Mouse (Mus musculus): ENCODE data around the gene Capn3. TPM values are rescaled to one million over a fixed set of nuclear protein-coding genes. Genes with fewer than 3 reads are reported as not detected.

Capn3 gene
- total and polyA plus RNA-seq, 2 experiments from 2014 or later, result 0.62 to 0.82 TPM

DNA sequence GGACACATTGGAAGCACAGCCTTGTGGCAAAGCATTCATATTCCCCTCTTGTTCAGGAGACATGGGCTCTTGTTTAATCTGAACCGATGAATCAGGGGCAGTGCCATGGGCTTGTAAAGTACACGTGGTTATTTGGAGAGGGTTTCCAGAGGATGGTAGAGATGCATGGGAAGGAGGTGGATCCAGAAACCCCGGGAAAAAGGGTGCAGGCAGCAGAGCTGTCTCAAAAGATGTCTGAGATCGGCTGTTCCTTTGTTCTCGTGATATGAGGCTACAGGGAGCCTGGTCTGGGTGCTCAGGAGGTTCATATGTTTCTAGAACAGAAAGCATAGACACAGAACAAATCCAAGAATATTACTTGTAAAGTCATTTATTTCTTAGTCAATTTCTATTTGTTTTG lies 71.0 kb downstream of the Capn3 start:
- Histone ChIP-seq H3K27ac (ENCODE audit: low read depth, low read length) (no peak overlapping the region), H3K27me3 (ENCODE audit: insufficient read depth, low read length) (no peaks in the 10 kb centered on the region), H3K4me1 (ENCODE audit: insufficient read depth) (no peaks in the 10 kb centered on the region), H3K9ac (no peak overlapping the region), H3K4me2 (ENCODE audit: low read depth) (no peak overlapping the region), H3K4me3 (ENCODE audit: low read depth, low read length) (no peak overlapping the region), H3K36me3 (ENCODE audit: insufficient read depth) (peaks cover 84% of the 10 kb centered on the region), H3K9me3 (ENCODE audit: low read length) (no peaks in the 10 kb centered on the region)
- DNase-seq (no peak), ATAC-seq (no peak)
- TF ChIP-seq CTCF (IDR thresholded peaks at IDR 0.05; ENCODE audit: low read depth), result no peak
- 89% methylated on average over 5 of the region's 5 CpGs for WGBS

DNA sequence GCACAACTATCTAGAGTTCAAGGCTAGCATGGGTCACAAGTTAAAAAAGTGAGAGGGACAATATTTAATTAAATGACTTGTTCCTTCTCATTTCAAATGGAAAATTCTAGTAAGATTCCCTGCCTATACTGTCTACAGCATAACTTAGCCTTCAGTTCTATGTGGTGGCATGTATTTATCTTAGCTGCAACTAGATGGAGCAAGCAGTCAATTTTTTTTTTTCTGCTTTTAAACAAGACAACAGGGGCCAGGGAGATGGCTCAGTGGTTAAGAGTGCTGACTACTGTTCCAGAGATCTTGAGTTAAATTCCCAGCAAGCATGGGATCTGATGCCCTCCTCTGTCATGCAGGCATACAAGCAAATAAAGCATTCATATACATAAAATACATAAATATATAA lies 73.7 kb downstream of the Capn3 start:
- Histone ChIP-seq H3K27me3 (ENCODE audit: insufficient read depth, low read length) (no peaks in the 10 kb centered on the region), H3K27ac (ENCODE audit: low read depth, low read length) (no peak overlapping the region), H3K4me2 (ENCODE audit: low read depth) (no peak overlapping the region), H3K9me3 (ENCODE audit: low read length) (no peaks in the 10 kb centered on the region), H3K9ac (no peak overlapping the region), H3K36me3 (ENCODE audit: insufficient read depth) (peaks cover 88% of the 10 kb centered on the region), H3K4me3 (ENCODE audit: low read depth, low read length) (no peak overlapping the region), H3K4me1 (ENCODE audit: insufficient read depth) (no peaks in the 10 kb centered on the region)
- ATAC-seq (0 out of 2 replicates have a peak, but pooled peaks have one; percentile 36), DNase-seq (peak; percentile 24)
- TF ChIP-seq CTCF (IDR thresholded peaks at IDR 0.05; ENCODE audit: low read depth), result peak; percentile 49

GRCm38 (mm10) chr2:120531223-120531622 lies 75.4 kb downstream of the Capn3 start:
- no peak overlapping the region for H3K4me2 ChIP-seq (ENCODE audit: low read depth)
- ATAC-seq (no peak), DNase-seq (no peak)
- TF ChIP-seq CTCF (IDR thresholded peaks at IDR 0.05; ENCODE audit: low read depth), result no peak
- 95% methylated on average over 4 of the region's 4 CpGs for WGBS
- no peak overlapping the region for H3K9ac ChIP-seq
- no peak overlapping the region for H3K27ac ChIP-seq (ENCODE audit: low read depth, low read length)
- H3K4me3 ChIP-seq (ENCODE audit: low read depth, low read length), result no peak overlapping the region
- no peaks in the 10 kb centered on the region for H3K9me3 ChIP-seq (ENCODE audit: low read length)
- no peaks in the 10 kb centered on the region for H3K27me3 ChIP-seq (ENCODE audit: insufficient read depth, low read length)
- peaks cover 81% of the 10 kb centered on the region for H3K36me3 ChIP-seq (ENCODE audit: insufficient read depth)
- no peaks in the 10 kb centered on the region for H3K4me1 ChIP-seq (ENCODE audit: insufficient read depth)

GRCm38 (mm10) chr2:120539333-120539732 lies 83.5 kb downstream of the Capn3 start:
- ATAC-seq (no peak), DNase-seq (no peak)
- H3K27ac ChIP-seq (ENCODE audit: low read depth, low read length), result peak overlapping the region; percentile 57
- peaks cover 3% of the 10 kb centered on the region; the same call in 1 of the 2 replicates for H3K4me1 ChIP-seq (ENCODE audit: insufficient read depth)
- peaks cover 18% of the 10 kb centered on the region for H3K36me3 ChIP-seq (ENCODE audit: insufficient read depth)
- H3K9ac ChIP-seq, result no peak overlapping the region
- no peaks in the 10 kb centered on the region for H3K27me3 ChIP-seq (ENCODE audit: insufficient read depth, low read length)
- no peaks in the 10 kb centered on the region for H3K9me3 ChIP-seq (ENCODE audit: low read length)
- H3K4me3 ChIP-seq (ENCODE audit: low read depth, low read length), result no peak overlapping the region
- no peak for TF ChIP-seq CTCF (IDR thresholded peaks at IDR 0.05; ENCODE audit: low read depth)
- H3K4me2 ChIP-seq (ENCODE audit: low read depth), result no peak overlapping the region; the same call in 1 of the 2 replicates
- 43% methylated on average over 3 of the region's 3 CpGs for WGBS

- no peak overlapping the region for H3K4me2 ChIP-seq (ENCODE audit: low read depth)
- no peak overlapping the region for H3K4me3 ChIP-seq (ENCODE audit: low read depth, low read length)
- no peak overlapping the region for H3K9ac ChIP-seq
- peaks cover 13% of the 10 kb centered on the region for H3K36me3 ChIP-seq (ENCODE audit: insufficient read depth)
- no peak for TF ChIP-seq CTCF (IDR thresholded peaks at IDR 0.05; ENCODE audit: low read depth)
- peak overlapping the region; percentile 57 for H3K27ac ChIP-seq (ENCODE audit: low read depth, low read length)
- WGBS, result 3% methylated on average over 1 of the region's 1 CpGs
- H3K4me1 ChIP-seq (ENCODE audit: insufficient read depth), result peaks cover 3% of the 10 kb centered on the region; the same call in 1 of the 2 replicates
- no peaks in the 10 kb centered on the region for H3K27me3 ChIP-seq (ENCODE audit: insufficient read depth, low read length)
- no peaks in the 10 kb centered on the region for H3K9me3 ChIP-seq (ENCODE audit: low read length)
- DNase-seq, result peak; percentile 85
- ATAC-seq, result peak; percentile 96
Measured at GRCm38 (mm10) chr2:120539778-120540208, 84.0 kb downstream of the Capn3 start.

- no peak overlapping the region for H3K4me3 ChIP-seq (ENCODE audit: low read depth, low read length)
Measured at GRCm38 (mm10) chr2:120544732-120545131, 88.9 kb downstream of the Capn3 start.

More at GRCm38 (mm10) chr2:120544732-120545131, 88.9 kb downstream of the Capn3 start:
- H3K4me2 ChIP-seq (ENCODE audit: low read depth), result no peak overlapping the region
- ATAC-seq (no peak), DNase-seq (no peak)
- WGBS, result 98% methylated on average over 2 of the region's 2 CpGs
- TF ChIP-seq CTCF (IDR thresholded peaks at IDR 0.05; ENCODE audit: low read depth), result no peak
- peaks cover 9% of the 10 kb centered on the region; the same call in 1 of the 2 replicates for H3K36me3 ChIP-seq (ENCODE audit: insufficient read depth)
- H3K27me3 ChIP-seq (ENCODE audit: insufficient read depth, low read length), result no peaks in the 10 kb centered on the region
- no peak overlapping the region for H3K27ac ChIP-seq (ENCODE audit: low read depth, low read length)
- peaks cover 3% of the 10 kb centered on the region; the same call in 1 of the 2 replicates for H3K4me1 ChIP-seq (ENCODE audit: insufficient read depth)
- no peak overlapping the region for H3K9ac ChIP-seq
- no peaks in the 10 kb centered on the region for H3K9me3 ChIP-seq (ENCODE audit: low read length)

Other genes with a start within 250 kb of the Capn3 start
- 10.4 and 13.1 TPM in 2 replicates for gene Pla2g4e, start 210.7 kb upstream of the Capn3 start, total RNA-seq (2014; rRNA removed)
- gene Pla2g4e, start 210.7 kb upstream of the Capn3 start, polyA plus RNA-seq (2015; fragmentation: Nextera tagmentation; extraction: Ambion mirVana), result 6.6 and 8.6 TPM in 2 replicates
- 0.15 TPM in 1 of 2 replicates, not detected in the other for gene Pla2g4d, start 166.8 kb upstream of the Capn3 start, total RNA-seq (2014; rRNA removed)
- 0.07 and 0.21 TPM in 2 replicates for gene Pla2g4d, start 166.8 kb upstream of the Capn3 start, polyA plus RNA-seq (2015; fragmentation: Nextera tagmentation; extraction: Ambion mirVana)
- not detected in 2 replicates for gene Pla2g4f, start 141.9 kb upstream of the Capn3 start, total RNA-seq (2014; rRNA removed)
- gene Pla2g4f, start 141.9 kb upstream of the Capn3 start, polyA plus RNA-seq (2015; fragmentation: Nextera tagmentation; extraction: Ambion mirVana), result not detected in 2 replicates
- 51.5 and 75.0 TPM in 2 replicates for gene Vps39, start 102.9 kb upstream of the Capn3 start, total RNA-seq (2014; rRNA removed)
- gene Vps39, start 102.9 kb upstream of the Capn3 start, polyA plus RNA-seq (2015; fragmentation: Nextera tagmentation; extraction: Ambion mirVana), result 36.0 and 39.5 TPM in 2 replicates
- 5.8 and 7.7 TPM in 2 replicates for gene Ganc, start 52.1 kb upstream of the Capn3 start, total RNA-seq (2014; rRNA removed)
- 5.2 and 6.9 TPM in 2 replicates for gene Ganc, start 52.1 kb upstream of the Capn3 start, polyA plus RNA-seq (2015; fragmentation: Nextera tagmentation; extraction: Ambion mirVana)
- 35.5 and 44.5 TPM in 2 replicates for gene Tmem87a, start 51.9 kb upstream of the Capn3 start, total RNA-seq (2014; rRNA removed)
- 5.4 and 6.5 TPM in 2 replicates for gene Tmem87a, start 51.9 kb upstream of the Capn3 start, polyA plus RNA-seq (2015; fragmentation: Nextera tagmentation; extraction: Ambion mirVana)
- 59.6 and 70.5 TPM in 2 replicates for gene Zfp106, start 107.8 kb downstream of the Capn3 start, total RNA-seq (2014; rRNA removed)
- 26.7 and 40.4 TPM in 2 replicates for gene Zfp106, start 107.8 kb downstream of the Capn3 start, polyA plus RNA-seq (2015; fragmentation: Nextera tagmentation; extraction: Ambion mirVana)
- gene Snap23, start 111.7 kb downstream of the Capn3 start, total RNA-seq (2014; rRNA removed), result 16.5 and 23.1 TPM in 2 replicates
- 7.1 and 8.9 TPM in 2 replicates for gene Snap23, start 111.7 kb downstream of the Capn3 start, polyA plus RNA-seq (2015; fragmentation: Nextera tagmentation; extraction: Ambion mirVana)
- 30.6 and 33.8 TPM in 2 replicates for gene Haus2, start 153.4 kb downstream of the Capn3 start, total RNA-seq (2014; rRNA removed)
- gene Haus2, start 153.4 kb downstream of the Capn3 start, polyA plus RNA-seq (2015; fragmentation: Nextera tagmentation; extraction: Ambion mirVana), result 20.5 and 36.8 TPM in 2 replicates
- 38.2 and 38.5 TPM in 2 replicates for gene Lrrc57, start 153.5 kb downstream of the Capn3 start, total RNA-seq (2014; rRNA removed)
- gene Lrrc57, start 153.5 kb downstream of the Capn3 start, polyA plus RNA-seq (2015; fragmentation: Nextera tagmentation; extraction: Ambion mirVana), result 23.2 and 26.1 TPM in 2 replicates
- 8.5 and 11.8 TPM in 2 replicates for gene Stard9, start 173.1 kb downstream of the Capn3 start, total RNA-seq (2014; rRNA removed)
- 0.92 and 1.8 TPM in 2 replicates for gene Stard9, start 173.1 kb downstream of the Capn3 start, polyA plus RNA-seq (2015; fragmentation: Nextera tagmentation; extraction: Ambion mirVana)